Mouse (Mus musculus) cerebellum, adult 9-11 months (tissue): ENCODE measurements around the gene Tbx3.
A peak's percentile ranks its signal among the peaks of the same experiment; 100 is the strongest.

ENCODE experiments used
- DNase-seq: peaks from one replicate; pipeline ENCODE4 v3.0.0; 2022

Gene Tbx3

GRCm38 (mm10) chr5:119670566-119671108 lies at the start of gene Tbx3:
TSS of gene Tbx3 (plus strand) at chr5:119670669.
- peak; percentile 6 for DNase-seq

GRCm38 (mm10) chr5:119622076-119622475 lies 48.4 kb upstream of the Tbx3 start:
- DNase-seq, result no peak

- no peak for DNase-seq
Measured at GRCm38 (mm10) chr5:119624554-119624953, 45.9 kb upstream of the Tbx3 start.

GRCm38 (mm10) chr5:119625603-119626002 lies 44.9 kb upstream of the Tbx3 start:
- no peak for DNase-seq

GRCm38 (mm10) chr5:119626154-119626553 lies 44.3 kb upstream of the Tbx3 start:
- no peak for DNase-seq

GRCm38 (mm10) chr5:119626662-119627061 lies 43.8 kb upstream of the Tbx3 start:
- no peak for DNase-seq

GRCm38 (mm10) chr5:119628100-119628499 lies 42.4 kb upstream of the Tbx3 start:
- DNase-seq, result no peak

- no peak for DNase-seq
Measured at GRCm38 (mm10) chr5:119628746-119629327, 41.6 kb upstream of the Tbx3 start.

GRCm38 (mm10) chr5:119633581-119633980 lies 36.9 kb upstream of the Tbx3 start:
- no peak for DNase-seq

- DNase-seq, result no peak
Measured at GRCm38 (mm10) chr5:119634861-119635260, 35.6 kb upstream of the Tbx3 start.

GRCm38 (mm10) chr5:119638300-119638699 lies 32.2 kb upstream of the Tbx3 start:
- DNase-seq, result no peak

- no peak for DNase-seq
Measured at GRCm38 (mm10) chr5:119641094-119641493, 29.4 kb upstream of the Tbx3 start.

GRCm38 (mm10) chr5:119641714-119642113 lies 28.8 kb upstream of the Tbx3 start:
- DNase-seq, result no peak

GRCm38 (mm10) chr5:119646965-119647364 lies 23.5 kb upstream of the Tbx3 start:
- no peak for DNase-seq

GRCm38 (mm10) chr5:119651135-119651965 lies 19.1 kb upstream of the Tbx3 start:
- no peak for DNase-seq

GRCm38 (mm10) chr5:119656354-119656753 lies 14.1 kb upstream of the Tbx3 start:
- no peak for DNase-seq

GRCm38 (mm10) chr5:119656856-119657255 lies 13.6 kb upstream of the Tbx3 start:
- no peak for DNase-seq

- DNase-seq, result no peak
Measured at GRCm38 (mm10) chr5:119657362-119657761, 13.1 kb upstream of the Tbx3 start.

- no peak for DNase-seq
Measured at GRCm38 (mm10) chr5:119657804-119658203, 12.7 kb upstream of the Tbx3 start.

- DNase-seq, result no peak
Measured at GRCm38 (mm10) chr5:119658396-119658795, 12.1 kb upstream of the Tbx3 start.

GRCm38 (mm10) chr5:119659041-119659440 lies 11.4 kb upstream of the Tbx3 start:
- no peak for DNase-seq

GRCm38 (mm10) chr5:119660526-119661410 lies 9.7 kb upstream of the Tbx3 start:
- DNase-seq, result no peak

- DNase-seq, result no peak
Measured at GRCm38 (mm10) chr5:119661474-119661873, 9.0 kb upstream of the Tbx3 start.
